Mouse (Mus musculus): ENCODE results near the gene Dnajc13. TPM values are rescaled to one million over a fixed set of nuclear protein-coding genes. Genes with fewer than 3 reads are reported as not detected.

Gene Dnajc13
- total RNA-seq (2018; cell fraction: chromatin; rRNA removed), result 100 to 1,000 TPM; 190 to 627 (median 375) TPM
- 100 to 1,000 TPM in 5 of 26 experiments, 10 to 100 TPM in 21; 53.0 to 119 (median 86.7) TPM for total RNA-seq (2018; cell fraction: cytosol; rRNA removed)
- total RNA-seq (2018; cell fraction: nucleus; rRNA removed), result 100 to 1,000 TPM; 141 to 415 (median 213) TPM
- 52.3 to 82.4 TPM (median 64.2 TPM) in 3 replicates for polyA plus RNA-seq (2018)

GRCm38 (mm10) chr9:104262823-104263352 lies at the start of gene Dnajc13:
Gene Dnajc13, minus strand, starts transcription at chr9:104262930.
- WGBS (ENCODE audit: missing documents), result 3% methylated on average over 55 of the region's 60 CpGs

GRCm38 (mm10) chr9:104306734-104307133 lies 44.0 kb upstream of the Dnajc13 start:
- no peak overlapping the region for H3K4me3 ChIP-seq (ENCODE audit: inconsistent target)
- H3K79me2 ChIP-seq (ENCODE audit: inconsistent target), result no peaks in the 10 kb centered on the region
- H3K27ac ChIP-seq, result no peak overlapping the region
- no peaks in the 10 kb centered on the region for H3K36me3 ChIP-seq (ENCODE audit: inconsistent target)
- WGBS (ENCODE audit: missing documents), result 22% methylated on average over 6 of the region's 6 CpGs

More at GRCm38 (mm10) chr9:104262823-104263352, at the start of gene Dnajc13:
- Histone ChIP-seq H3K79me2 (ENCODE audit: inconsistent target) (peaks cover 45% of the 10 kb centered on the region), H3K4me3 (ENCODE audit: inconsistent target) (peak within 1 kb of the TSS; percentile 91), H3K27ac (peak within 1 kb of the TSS; percentile 72), H3K36me3 (ENCODE audit: inconsistent target) (no peaks in the 10 kb centered on the region)

- Histone ChIP-seq H3K27ac (no peak overlapping the region), H3K36me3 (ENCODE audit: inconsistent target) (no peaks in the 10 kb centered on the region), H3K4me3 (ENCODE audit: inconsistent target) (no peak overlapping the region), H3K79me2 (ENCODE audit: inconsistent target) (no peaks in the 10 kb centered on the region)
- 94% methylated on average over 6 of the region's 6 CpGs for WGBS (ENCODE audit: missing documents)
Measured at GRCm38 (mm10) chr9:104305333-104306111, 42.8 kb upstream of the Dnajc13 start.

GRCm38 (mm10) chr9:104304800-104305199 lies 42.1 kb upstream of the Dnajc13 start:
- no peaks in the 10 kb centered on the region for H3K79me2 ChIP-seq (ENCODE audit: inconsistent target)
- H3K27ac ChIP-seq, result no peak overlapping the region
- H3K4me3 ChIP-seq (ENCODE audit: inconsistent target), result no peak overlapping the region
- no peaks in the 10 kb centered on the region for H3K36me3 ChIP-seq (ENCODE audit: inconsistent target)
- WGBS (ENCODE audit: missing documents), result 90% methylated on average over 10 of the region's 10 CpGs

- 92% methylated on average over 4 of the region's 4 CpGs for WGBS (ENCODE audit: missing documents)
- no peak overlapping the region for H3K4me3 ChIP-seq (ENCODE audit: inconsistent target)
- no peak overlapping the region for H3K27ac ChIP-seq
- H3K79me2 ChIP-seq (ENCODE audit: inconsistent target), result no peaks in the 10 kb centered on the region
- no peaks in the 10 kb centered on the region for H3K36me3 ChIP-seq (ENCODE audit: inconsistent target)
Measured at GRCm38 (mm10) chr9:104304376-104304775, 41.6 kb upstream of the Dnajc13 start.

- no peak overlapping the region for H3K27ac ChIP-seq
- H3K36me3 ChIP-seq (ENCODE audit: inconsistent target), result no peaks in the 10 kb centered on the region
- 77% methylated on average over 12 of the region's 12 CpGs for WGBS (ENCODE audit: missing documents)
- H3K79me2 ChIP-seq (ENCODE audit: inconsistent target), result no peaks in the 10 kb centered on the region
- no peak overlapping the region for H3K4me3 ChIP-seq (ENCODE audit: inconsistent target)
Measured at GRCm38 (mm10) chr9:104300569-104300968, 37.8 kb upstream of the Dnajc13 start.

GRCm38 (mm10) chr9:104297041-104297440 lies 34.3 kb upstream of the Dnajc13 start:
- Histone ChIP-seq H3K27ac (no peak overlapping the region), H3K79me2 (ENCODE audit: inconsistent target) (no peaks in the 10 kb centered on the region), H3K4me3 (ENCODE audit: inconsistent target) (no peak overlapping the region), H3K36me3 (ENCODE audit: inconsistent target) (no peaks in the 10 kb centered on the region)
- 56% methylated on average over 3 of the region's 3 CpGs for WGBS (ENCODE audit: missing documents)

GRCm38 (mm10) chr9:104284934-104285333 lies 22.2 kb upstream of the Dnajc13 start:
- WGBS (ENCODE audit: missing documents), result 29% methylated on average over 6 of the region's 6 CpGs
- H3K27ac ChIP-seq, result no peak overlapping the region
- no peaks in the 10 kb centered on the region for H3K79me2 ChIP-seq (ENCODE audit: inconsistent target)
- H3K36me3 ChIP-seq (ENCODE audit: inconsistent target), result no peaks in the 10 kb centered on the region
- H3K4me3 ChIP-seq (ENCODE audit: inconsistent target), result no peak overlapping the region

- H3K36me3 ChIP-seq (ENCODE audit: inconsistent target), result no peaks in the 10 kb centered on the region
- 90% methylated on average over 8 of the region's 8 CpGs for WGBS (ENCODE audit: missing documents)
Measured at GRCm38 (mm10) chr9:104282536-104282935, 19.8 kb upstream of the Dnajc13 start.

GRCm38 (mm10) chr9:104281737-104282136 lies 19.0 kb upstream of the Dnajc13 start:
- no peak overlapping the region for H3K27ac ChIP-seq
- H3K36me3 ChIP-seq (ENCODE audit: inconsistent target), result no peaks in the 10 kb centered on the region
- no peak overlapping the region for H3K4me3 ChIP-seq (ENCODE audit: inconsistent target)
- H3K79me2 ChIP-seq (ENCODE audit: inconsistent target), result no peaks in the 10 kb centered on the region
- 61% methylated on average over 5 of the region's 5 CpGs for WGBS (ENCODE audit: missing documents)

More at GRCm38 (mm10) chr9:104282536-104282935, 19.8 kb upstream of the Dnajc13 start:
- Histone ChIP-seq H3K27ac (no peak overlapping the region), H3K79me2 (ENCODE audit: inconsistent target) (no peaks in the 10 kb centered on the region), H3K4me3 (ENCODE audit: inconsistent target) (no peak overlapping the region)

- H3K4me3 ChIP-seq (ENCODE audit: inconsistent target), result no peak overlapping the region
- H3K27ac ChIP-seq, result no peak overlapping the region
- 64% methylated on average over 8 of the region's 8 CpGs for WGBS (ENCODE audit: missing documents)
- H3K79me2 ChIP-seq (ENCODE audit: inconsistent target), result no peaks in the 10 kb centered on the region
- H3K36me3 ChIP-seq (ENCODE audit: inconsistent target), result no peaks in the 10 kb centered on the region
Measured at GRCm38 (mm10) chr9:104280725-104281495, 18.2 kb upstream of the Dnajc13 start.

- no peaks in the 10 kb centered on the region for H3K36me3 ChIP-seq (ENCODE audit: inconsistent target)
- no peaks in the 10 kb centered on the region for H3K79me2 ChIP-seq (ENCODE audit: inconsistent target)
- 18% methylated on average over 18 of the region's 18 CpGs for WGBS (ENCODE audit: missing documents)
- no peak overlapping the region for H3K4me3 ChIP-seq (ENCODE audit: inconsistent target)
- no peak overlapping the region for H3K27ac ChIP-seq
Measured at GRCm38 (mm10) chr9:104277528-104278162, 14.9 kb upstream of the Dnajc13 start.

GRCm38 (mm10) chr9:104275084-104275785 lies 12.5 kb upstream of the Dnajc13 start:
- H3K4me3 ChIP-seq (ENCODE audit: inconsistent target), result no peak overlapping the region
- WGBS (ENCODE audit: missing documents), result 83% methylated on average over 17 of the region's 17 CpGs
- H3K36me3 ChIP-seq (ENCODE audit: inconsistent target), result no peaks in the 10 kb centered on the region

GRCm38 (mm10) chr9:104272057-104272456 lies 9.3 kb upstream of the Dnajc13 start:
- H3K36me3 ChIP-seq (ENCODE audit: inconsistent target), result no peaks in the 10 kb centered on the region
- H3K79me2 ChIP-seq (ENCODE audit: inconsistent target), result no peaks in the 10 kb centered on the region
- WGBS (ENCODE audit: missing documents), result 67% methylated on average over 3 of the region's 4 CpGs
- H3K27ac ChIP-seq, result peak overlapping the region; percentile 32
- H3K4me3 ChIP-seq (ENCODE audit: inconsistent target), result no peak overlapping the region

More at GRCm38 (mm10) chr9:104275084-104275785, 12.5 kb upstream of the Dnajc13 start:
- Histone ChIP-seq H3K27ac (no peak overlapping the region), H3K79me2 (ENCODE audit: inconsistent target) (no peaks in the 10 kb centered on the region)

All from macrophage (primary cell).